Mouse (Mus musculus) heart, postnatal 0 days (tissue): ENCODE measurements around the gene Upf2. TPM values are rescaled to one million over a fixed set of nuclear protein-coding genes. Genes with fewer than 3 reads are reported as not detected.

Experiments
- ATAC-seq: fragments of 200-750 bp; cut with Nextera tagmentation; 2 replicates; pipeline ENCODE4 v1.8.0; 2017; ENCODE audit warnings: low read depth, moderate number of reproducible peaks, moderate library complexity; ENCODE audit not compliant: insufficient read depth
- DNase-seq: peaks from one replicate; pipeline ENCODE4 v3.0.0-alpha.2; 2016; ENCODE audit warnings: low spot score
- H3K27ac ChIP-seq: fragments of 300-500 bp; sonication (generic); 2 replicates; pipeline ENCODE4 v1.5.1; 2014; ENCODE audit warnings: low read depth, mild to moderate bottlenecking
- H3K27me3 ChIP-seq: fragments of 300-500 bp; sonication (generic); 2 replicates; pipeline ENCODE4 v1.6.1; 2014; ENCODE audit warnings: low read length, mixed read lengths; ENCODE audit not compliant: control insufficient read depth, insufficient read depth
- H3K36me3 ChIP-seq: fragments of 300-500 bp; sonication (generic); replicated peaks from 2 replicates; pipeline ENCODE4 v1.6.1; 2014; ENCODE audit warnings: low read length, mixed read lengths; ENCODE audit not compliant: control insufficient read depth, insufficient read depth
- H3K4me1 ChIP-seq: fragments of 300-500 bp; sonication (generic); 2 replicates; pipeline ENCODE4 v1.6.1; 2014; ENCODE audit warnings: antibody characterized with exemption; ENCODE audit not compliant: control insufficient read depth, insufficient read depth
- H3K4me2 ChIP-seq: fragments of 300-500 bp; sonication (generic); 2 replicates; pipeline ENCODE4 v1.6.1; 2014; ENCODE audit warnings: low read depth, mild to moderate bottlenecking, low read length, moderate library complexity
- H3K4me3 ChIP-seq: fragments of 300-500 bp; sonication (generic); 2 replicates; pipeline ENCODE4 v1.5.1; 2014; ENCODE audit warnings: low read depth, low read length
- H3K9ac ChIP-seq: fragments of 300-500 bp; sonication (generic); replicated peaks from 2 replicates; pipeline ENCODE4 v1.6.1; 2014; ENCODE audit warnings: low read depth, low read length, mixed read lengths
- H3K9me3 ChIP-seq: fragments of 300-500 bp; sonication (generic); replicated peaks from 2 replicates; pipeline ENCODE4 v1.6.1; 2016; ENCODE audit warnings: low read length; ENCODE audit not compliant: control insufficient read depth
- CTCF ChIP-seq: IDR thresholded peaks from 2 replicates; pipeline ENCODE4 v1.5.1; 2016; ENCODE audit warnings: antibody characterized with exemption, control low read depth, low read depth
- EP300 ChIP-seq: IDR thresholded peaks from 2 replicates; pipeline ENCODE4 v1.6.1; 2016; ENCODE audit warnings: antibody characterized with exemption, low read depth
- WGBS: fragments of 180-500 bp; shearing (Covaris S2); extraction: QIAGEN DNeasy Blood & Tissue Kit; methylation state at CpG from one replicate; pipeline ENCODE4 v1.1.7; 2014; 5-methylcytosine and 5-hydroxymethylcytosine counted together
- polyA plus RNA-seq: library from polyadenylated mRNA; unstranded; fragments of >200 nt; fragmentation: Nextera tagmentation; extraction: Ambion mirVana; gene quantifications from 2 replicates; pipeline ENCODE4 v1.2.1, GENCODE M21; 2015
- total RNA-seq: library from RNA; depleted of rRNA; stranded (reverse); fragments of >200 nt; gene quantifications from 2 replicates; pipeline ENCODE4 v1.2.3, GENCODE M21; 2014; ENCODE audit warnings: low replicate concordance

Gene Upf2
- total and polyA plus RNA-seq, 2 experiments from 2014 or later, result 3.6 to 5.6 TPM

DNA sequence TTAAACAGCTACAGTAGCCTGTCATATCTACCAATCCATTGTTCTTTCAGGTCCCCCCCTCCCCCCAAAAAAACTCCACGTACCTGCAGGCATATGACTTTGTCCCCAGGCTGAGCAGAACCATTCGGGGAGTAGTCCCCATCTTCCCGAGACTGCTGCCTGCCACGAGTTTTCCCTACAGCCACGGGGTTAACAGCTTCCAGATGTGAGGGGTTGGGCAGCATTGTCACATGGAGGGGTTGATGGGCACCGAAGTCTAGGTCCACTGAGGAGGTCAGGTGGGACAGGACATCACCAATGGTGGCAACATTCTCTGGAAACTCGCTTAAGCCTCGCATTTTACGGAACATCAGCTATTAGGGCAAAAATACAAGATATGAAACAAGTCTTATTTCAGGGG, 27.5 kb upstream of the Upf2 start:
- 0 out of 2 replicates have a peak, but pooled peaks cover 3% of the 10 kb centered on the region for H3K36me3 ChIP-seq
- 72% methylated on average over 9 of the region's 9 CpGs for WGBS
- H3K9ac ChIP-seq, result no peak overlapping the region
- H3K4me3 ChIP-seq, result no peak overlapping the region
- H3K4me2 ChIP-seq, result no peak overlapping the region
- H3K27me3 ChIP-seq, result no peaks in the 10 kb centered on the region
- no peak overlapping the region for H3K27ac ChIP-seq
- TF ChIP-seq CTCF (no peak), EP300 (no peak)
- ATAC-seq (no peak), DNase-seq (no peak)
- H3K4me1 ChIP-seq, result no peaks in the 10 kb centered on the region
- H3K9me3 ChIP-seq, result no peaks in the 10 kb centered on the region

DNA sequence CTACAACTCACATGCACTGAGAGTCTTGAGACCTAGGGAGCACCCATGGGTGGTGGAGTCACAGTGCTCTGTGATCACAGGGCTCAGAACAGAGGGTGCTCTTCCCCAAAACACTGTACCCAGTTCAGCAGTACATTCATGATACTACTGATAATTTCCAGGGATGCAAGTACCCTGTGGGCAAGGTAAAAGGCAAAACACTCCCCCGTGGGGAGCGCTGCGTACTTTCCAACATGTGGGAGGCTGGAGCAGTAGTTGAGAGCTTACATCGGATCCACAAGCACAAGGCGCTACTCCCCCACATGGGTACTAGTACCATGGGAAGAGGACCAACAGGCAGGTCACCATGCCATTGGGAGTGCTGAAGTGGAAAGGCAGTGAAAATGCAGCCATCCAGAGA, 23.8 kb upstream of the Upf2 start:
- no peak for ATAC-seq
- 86% methylated on average over 5 of the region's 5 CpGs for WGBS
- H3K36me3 ChIP-seq, result no peaks in the 10 kb centered on the region
- no peaks in the 10 kb centered on the region for H3K27me3 ChIP-seq
- H3K9ac ChIP-seq, result no peak overlapping the region
- no peak overlapping the region for H3K4me2 ChIP-seq
- no peaks in the 10 kb centered on the region for H3K9me3 ChIP-seq
- TF ChIP-seq CTCF (no peak), EP300 (no peak)
- H3K4me3 ChIP-seq, result no peak overlapping the region
- no peak overlapping the region for H3K27ac ChIP-seq
- no peak for DNase-seq
- no peaks in the 10 kb centered on the region for H3K4me1 ChIP-seq

DNA sequence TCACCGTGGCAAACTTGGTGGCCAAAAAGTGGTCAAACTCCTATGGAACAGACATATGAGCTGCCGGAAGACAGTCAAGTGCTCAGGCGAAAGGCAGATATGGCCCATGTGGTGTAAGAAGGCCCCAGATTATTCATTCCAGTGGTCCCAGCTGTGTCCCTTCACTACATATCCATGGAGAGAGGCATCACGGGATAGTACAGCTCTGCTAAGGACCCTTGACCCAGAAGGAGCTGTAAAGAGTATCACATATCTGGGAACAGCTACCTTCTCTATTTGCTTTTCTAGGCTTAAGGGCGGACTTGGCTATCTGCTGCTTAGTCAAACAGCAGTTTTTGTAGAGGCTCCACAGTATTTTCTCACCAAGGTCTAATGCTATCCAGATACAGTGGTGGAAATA, 21.5 kb upstream of the Upf2 start:
- no peaks in the 10 kb centered on the region for H3K36me3 ChIP-seq
- no peak overlapping the region for H3K9ac ChIP-seq
- H3K9me3 ChIP-seq, result no peaks in the 10 kb centered on the region
- no peak overlapping the region for H3K4me2 ChIP-seq
- H3K27ac ChIP-seq, result no peak overlapping the region
- no peaks in the 10 kb centered on the region for H3K4me1 ChIP-seq
- no peak for ATAC-seq
- H3K27me3 ChIP-seq, result no peaks in the 10 kb centered on the region
- no peak for TF ChIP-seq CTCF
- TF ChIP-seq EP300, result no peak
- 88% methylated on average over 5 of the region's 5 CpGs for WGBS
- DNase-seq, result no peak
- H3K4me3 ChIP-seq, result no peak overlapping the region

DNA sequence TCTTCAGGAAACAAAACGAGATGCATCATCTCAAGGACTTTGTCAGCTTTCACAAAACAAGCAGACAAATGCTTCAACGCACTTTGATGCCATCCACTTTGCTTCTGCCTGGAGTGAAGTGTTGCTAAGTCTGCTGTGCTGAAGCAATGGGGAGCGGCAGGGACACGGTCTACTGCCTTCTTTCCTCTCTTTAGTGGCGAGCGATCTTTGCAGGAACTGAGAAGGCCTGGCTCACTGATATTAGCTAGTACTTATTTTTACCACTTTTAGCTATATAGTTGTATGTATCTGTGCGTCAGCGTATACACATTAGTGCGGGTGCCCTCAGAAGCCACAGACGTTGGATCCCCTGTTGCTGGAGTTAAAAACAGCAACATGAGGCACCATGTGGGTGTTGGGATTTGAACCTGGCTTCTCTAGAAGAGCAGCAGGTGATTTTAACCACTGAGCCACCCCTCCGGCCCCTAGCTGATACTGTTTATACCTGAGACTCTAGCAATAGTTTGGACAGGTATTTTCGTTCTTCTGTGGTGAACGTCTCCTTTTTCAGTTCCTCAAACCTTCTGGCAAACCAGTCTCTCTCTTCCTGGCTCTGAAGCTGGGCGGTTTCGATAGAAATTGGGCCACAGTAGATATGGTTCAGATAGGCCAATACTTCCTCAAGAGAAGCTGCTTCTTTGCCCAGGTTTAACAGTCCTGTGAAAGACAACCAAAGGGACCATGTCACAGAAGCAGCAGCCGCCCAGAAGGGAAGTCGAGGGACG, 20.8 kb upstream of the Upf2 start:
- H3K4me3 ChIP-seq, result no peak overlapping the region
- H3K9me3 ChIP-seq, result no peaks in the 10 kb centered on the region
- H3K27me3 ChIP-seq, result no peaks in the 10 kb centered on the region
- DNase-seq (no peak), ATAC-seq (no peak)
- H3K4me2 ChIP-seq, result no peak overlapping the region
- H3K27ac ChIP-seq, result no peak overlapping the region
- TF ChIP-seq CTCF, result no peak
- no peak for TF ChIP-seq EP300
- no peak overlapping the region for H3K9ac ChIP-seq
- H3K4me1 ChIP-seq, result no peaks in the 10 kb centered on the region
- H3K36me3 ChIP-seq, result no peaks in the 10 kb centered on the region
- WGBS, result 86% methylated on average over 18 of the region's 18 CpGs

DNA sequence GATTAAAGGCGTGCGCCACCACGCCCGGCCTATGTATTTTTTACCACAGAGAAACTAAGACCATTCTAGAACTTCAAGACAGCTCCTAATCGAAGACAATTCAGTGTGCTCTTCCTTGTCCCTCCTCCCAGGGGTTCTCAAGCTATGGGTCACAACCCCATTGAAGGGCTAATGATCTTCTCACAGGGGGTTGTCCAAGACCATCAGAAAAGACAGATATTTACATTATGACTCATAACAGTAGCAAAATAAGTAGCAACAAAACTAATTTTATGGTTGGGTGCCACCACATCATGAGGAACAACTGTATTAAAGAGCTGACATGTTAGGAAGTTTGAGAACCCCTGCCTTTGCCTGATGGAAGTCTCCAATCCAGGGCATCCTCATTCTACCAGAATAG, 19.3 kb upstream of the Upf2 start:
- WGBS, result 95% methylated on average over 5 of the region's 5 CpGs
- DNase-seq (no peak), ATAC-seq (no peak)
- TF ChIP-seq EP300 (no peak), CTCF (no peak)
- Histone ChIP-seq H3K4me2 (no peak overlapping the region), H3K4me1 (no peaks in the 10 kb centered on the region), H3K27me3 (no peaks in the 10 kb centered on the region), H3K4me3 (no peak overlapping the region), H3K9ac (no peak overlapping the region), H3K27ac (no peak overlapping the region), H3K9me3 (no peaks in the 10 kb centered on the region), H3K36me3 (no peaks in the 10 kb centered on the region)

DNA sequence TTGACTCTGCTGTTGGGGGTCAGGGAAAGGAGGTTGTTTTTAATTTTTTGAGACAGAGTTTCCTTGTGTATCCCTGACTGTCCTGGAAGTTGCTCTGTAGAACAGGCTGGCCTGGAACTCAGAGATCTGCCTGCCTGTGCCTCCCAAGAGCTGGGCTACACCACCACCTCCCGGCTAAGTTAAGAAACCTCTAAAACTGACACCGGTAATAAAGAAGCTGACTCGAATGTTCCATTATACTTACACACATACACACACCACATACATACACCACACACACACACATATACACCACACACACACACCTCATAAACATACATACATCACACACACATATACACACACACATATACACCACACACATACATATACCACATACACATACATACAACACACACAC, 16.3 kb upstream of the Upf2 start:
- Histone ChIP-seq H3K4me3 (no peak overlapping the region), H3K4me2 (no peak overlapping the region)
- no peak for ATAC-seq

More for the DNA sequence above, 16.3 kb upstream of the Upf2 start:
- TF ChIP-seq CTCF (no peak), EP300 (no peak)
- no peaks in the 10 kb centered on the region for H3K4me1 ChIP-seq
- no peak overlapping the region for H3K27ac ChIP-seq
- DNase-seq, result no peak
- 87% methylated on average over 3 of the region's 3 CpGs for WGBS
- H3K9me3 ChIP-seq, result no peaks in the 10 kb centered on the region
- no peaks in the 10 kb centered on the region for H3K27me3 ChIP-seq
- no peaks in the 10 kb centered on the region for H3K36me3 ChIP-seq
- no peak overlapping the region for H3K9ac ChIP-seq
